Mouse (Mus musculus): ENCODE results near the gene Gm10570. TPM values are rescaled to one million over a fixed set of nuclear protein-coding genes. Genes with fewer than 3 reads are reported as not detected.

Gm10570 gene
- polyA plus RNA-seq, 1 experiment from 2014 or later: 1.4 TPM

DNA sequence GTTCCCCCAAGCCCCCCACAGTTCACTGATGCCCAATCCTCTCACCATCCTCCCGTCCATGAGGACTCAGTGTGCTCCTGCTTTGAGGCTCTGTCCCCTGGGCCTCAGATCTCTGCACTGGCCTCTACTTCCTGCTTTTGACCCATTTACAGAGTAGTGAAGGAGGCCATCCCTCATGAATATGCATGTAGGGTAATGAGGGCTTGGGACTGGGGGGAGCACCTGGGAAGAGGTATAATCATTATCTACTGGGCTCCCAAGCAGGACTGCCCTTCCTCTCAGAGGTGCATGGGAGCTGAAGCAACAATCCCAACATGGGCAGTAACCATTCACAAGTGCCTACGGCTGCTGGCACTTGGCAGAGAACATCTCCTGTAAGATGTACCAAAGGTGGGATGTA is 29.4 kb downstream of the Gm10570 start, which contains the start of gene Serinc2:
Gene Serinc2 (minus strand): TSS at position 101 of the 400 bp plus-strand sequence.
- H3K9me3 ChIP-seq: no peaks in the 10 kb centered on the region
- H3K4me2 ChIP-seq: no peak within 1 kb of the TSS
- H3K36me3 ChIP-seq (replicated peaks): no peaks in the 10 kb centered on the region
- H3K27me3 ChIP-seq (replicated peaks): no peaks in the 10 kb centered on the region
- H3K4me1 ChIP-seq: peaks cover 12% of the 10 kb centered on the region
- WGBS: 72% methylated on average over 2 of the region's 2 CpGs
- no peak within 1 kb of the TSS for H3K4me3 ChIP-seq
- no peak within 1 kb of the TSS for H3K9ac ChIP-seq
- ATAC-seq (replicated peaks): no peak
- no peak within 1 kb of the TSS for H3K27ac ChIP-seq

DNA sequence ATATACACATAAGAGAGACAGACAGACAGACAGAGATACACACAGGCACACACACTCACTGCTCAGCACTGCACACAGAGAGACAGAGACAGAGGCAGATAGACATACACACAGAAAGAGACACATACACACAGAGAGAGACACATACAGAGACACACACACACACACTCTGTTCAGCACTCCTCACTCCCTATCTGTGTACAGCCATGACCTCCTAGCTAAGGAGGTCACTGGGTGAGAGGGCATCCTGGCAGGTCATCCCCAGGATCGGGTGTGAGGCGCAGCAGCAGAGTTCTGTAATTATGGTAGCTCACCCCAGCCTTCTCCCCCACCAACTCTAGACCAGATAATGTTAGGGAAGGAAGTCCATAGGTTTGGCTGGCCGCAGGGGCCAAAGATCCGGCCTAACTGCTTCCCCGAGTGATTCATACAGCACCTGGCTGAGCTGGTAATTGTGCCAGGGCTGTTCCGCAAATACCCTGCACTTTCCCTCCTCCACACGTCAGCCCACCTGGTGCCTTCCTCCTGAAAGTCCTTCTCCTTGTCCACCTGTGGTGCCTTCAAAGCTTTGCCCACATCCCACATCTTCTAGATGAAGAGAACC is 31.8 kb downstream of the Gm10570 start:
- no peak for ATAC-seq (replicated peaks)
- no peaks in the 10 kb centered on the region for H3K9me3 ChIP-seq
- no peak overlapping the region for H3K4me3 ChIP-seq
- H3K9ac ChIP-seq: no peak overlapping the region
- WGBS: 72% methylated on average over 7 of the region's 7 CpGs
- H3K36me3 ChIP-seq (replicated peaks): no peaks in the 10 kb centered on the region
- H3K27ac ChIP-seq: no peak overlapping the region
- H3K4me2 ChIP-seq: no peak overlapping the region
- peaks cover 28% of the 10 kb centered on the region for H3K4me1 ChIP-seq
- no peaks in the 10 kb centered on the region for H3K27me3 ChIP-seq (replicated peaks)

DNA sequence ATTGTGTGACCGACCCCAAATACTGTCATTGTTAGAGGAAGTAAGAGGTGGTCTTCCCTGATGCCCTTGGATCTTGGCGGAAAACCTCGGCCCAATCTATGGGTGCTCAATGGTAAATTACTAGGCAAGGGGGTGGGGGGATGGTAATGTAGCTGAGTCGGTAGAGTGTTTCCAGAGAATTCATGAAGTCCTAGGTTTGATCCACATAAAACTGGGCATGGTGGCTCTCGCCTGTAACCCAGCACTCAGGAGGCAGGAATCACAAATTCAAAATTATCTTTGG is 32.7 kb downstream of the Gm10570 start:
- H3K36me3 ChIP-seq (replicated peaks): no peaks in the 10 kb centered on the region
- 0 out of 2 replicates have a peak, but pooled peaks have one; percentile 3 for ATAC-seq (replicated peaks)
- H3K27ac ChIP-seq: peak overlapping the region; percentile 97; the same call in 1 of the 2 replicates
- H3K4me3 ChIP-seq: peak overlapping the region; percentile 85
- H3K4me1 ChIP-seq: peaks cover 28% of the 10 kb centered on the region
- no peaks in the 10 kb centered on the region for H3K27me3 ChIP-seq (replicated peaks)
- H3K9ac ChIP-seq: peak overlapping the region; percentile 91
- no peaks in the 10 kb centered on the region for H3K9me3 ChIP-seq
- peak overlapping the region; percentile 86 for H3K4me2 ChIP-seq
- 23% methylated on average over 5 of the region's 5 CpGs for WGBS

DNA sequence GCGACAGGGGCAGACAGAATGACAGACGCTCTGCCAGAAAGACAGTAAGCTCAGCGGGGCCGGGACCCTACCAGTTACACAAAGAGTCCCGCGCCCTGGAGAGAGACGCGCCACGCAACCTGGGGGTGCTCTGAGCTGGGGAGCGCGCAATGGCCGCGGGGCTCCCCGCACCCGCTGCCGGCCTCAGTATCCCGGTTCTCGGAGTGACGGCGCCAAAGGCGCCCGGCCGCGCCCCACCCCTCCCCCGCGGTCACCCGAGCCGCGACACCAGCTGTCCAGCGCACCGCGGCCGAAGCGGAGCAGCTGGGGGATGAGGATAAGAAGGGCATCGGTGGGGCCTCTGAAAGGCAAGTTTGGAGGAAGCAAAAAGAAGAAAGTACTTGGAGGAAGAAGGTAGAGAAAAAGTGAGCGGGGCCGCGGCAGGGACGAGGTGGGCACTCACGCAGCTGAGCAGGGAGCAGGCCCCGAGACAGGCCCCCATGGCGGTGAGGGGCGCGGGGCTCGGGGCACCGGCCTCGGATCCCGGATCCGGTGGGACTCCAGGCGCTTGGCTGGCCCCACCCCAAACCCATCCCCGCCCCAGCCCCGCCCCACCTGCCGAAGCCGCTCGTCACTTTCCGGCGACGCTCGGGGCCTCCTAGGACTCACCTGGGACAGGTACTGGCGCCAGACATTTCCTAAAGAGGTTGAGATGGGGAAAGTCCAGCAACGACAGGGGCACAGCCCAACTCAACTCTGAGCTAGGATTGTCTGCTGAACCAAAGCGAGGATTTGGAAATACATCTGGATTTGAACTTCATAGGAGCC is 33.3 kb downstream of the Gm10570 start:
- Histone ChIP-seq H3K36me3 (replicated peaks) (no peaks in the 10 kb centered on the region), H3K27me3 (replicated peaks) (no peaks in the 10 kb centered on the region), H3K9me3 (no peaks in the 10 kb centered on the region), H3K4me2 (peak overlapping the region; percentile 86), H3K4me3 (peak overlapping the region; percentile 85), H3K9ac (peak overlapping the region; percentile 91), H3K27ac (peak overlapping the region; percentile 97), H3K4me1 (peaks cover 28% of the 10 kb centered on the region)
- peak; percentile 66 for ATAC-seq (replicated peaks)
- under 1% methylated on average over 61 of the region's 62 CpGs for WGBS

DNA sequence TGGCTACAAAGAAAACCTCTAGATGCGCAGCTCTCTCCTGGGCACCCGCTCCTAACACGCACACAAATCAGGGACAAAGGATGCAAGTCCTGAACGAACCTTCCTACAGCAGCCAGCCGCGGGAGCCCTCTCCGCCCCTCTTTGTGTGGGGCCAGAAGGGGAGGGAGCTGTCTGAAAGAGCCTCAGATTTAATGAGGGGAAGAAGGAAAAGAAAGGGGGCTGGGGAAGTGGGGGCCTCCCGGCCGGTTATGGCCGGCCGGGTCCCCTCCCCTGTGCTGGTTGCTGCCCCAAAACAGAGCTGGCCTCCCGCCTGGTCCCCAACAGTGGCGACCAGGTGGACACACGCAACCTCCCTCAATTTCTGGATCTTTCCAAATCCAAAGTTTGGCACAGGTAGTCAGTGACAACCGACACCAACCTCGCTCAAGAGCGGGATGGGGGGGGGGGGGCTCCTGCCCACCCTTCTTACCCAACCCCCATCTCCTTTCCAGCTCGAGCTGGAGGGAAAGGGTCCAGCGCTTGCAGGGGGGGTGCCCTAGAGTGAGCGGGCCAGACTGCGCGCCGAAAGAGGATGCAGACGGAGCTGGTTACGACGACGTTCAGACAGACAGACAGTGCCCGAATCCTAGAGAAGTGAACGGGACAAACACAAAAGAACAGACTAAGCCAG is 34.0 kb downstream of the Gm10570 start:
- Histone ChIP-seq H3K36me3 (replicated peaks) (no peaks in the 10 kb centered on the region), H3K27ac (peak overlapping the region; percentile 97), H3K4me2 (peak overlapping the region; percentile 86), H3K27me3 (replicated peaks) (no peaks in the 10 kb centered on the region), H3K4me1 (peaks cover 28% of the 10 kb centered on the region), H3K9me3 (no peaks in the 10 kb centered on the region), H3K9ac (peak overlapping the region; percentile 91), H3K4me3 (peak overlapping the region; percentile 85)
- peak; percentile 78 for ATAC-seq (replicated peaks)
- WGBS: under 1% methylated on average over 29 of the region's 29 CpGs

DNA sequence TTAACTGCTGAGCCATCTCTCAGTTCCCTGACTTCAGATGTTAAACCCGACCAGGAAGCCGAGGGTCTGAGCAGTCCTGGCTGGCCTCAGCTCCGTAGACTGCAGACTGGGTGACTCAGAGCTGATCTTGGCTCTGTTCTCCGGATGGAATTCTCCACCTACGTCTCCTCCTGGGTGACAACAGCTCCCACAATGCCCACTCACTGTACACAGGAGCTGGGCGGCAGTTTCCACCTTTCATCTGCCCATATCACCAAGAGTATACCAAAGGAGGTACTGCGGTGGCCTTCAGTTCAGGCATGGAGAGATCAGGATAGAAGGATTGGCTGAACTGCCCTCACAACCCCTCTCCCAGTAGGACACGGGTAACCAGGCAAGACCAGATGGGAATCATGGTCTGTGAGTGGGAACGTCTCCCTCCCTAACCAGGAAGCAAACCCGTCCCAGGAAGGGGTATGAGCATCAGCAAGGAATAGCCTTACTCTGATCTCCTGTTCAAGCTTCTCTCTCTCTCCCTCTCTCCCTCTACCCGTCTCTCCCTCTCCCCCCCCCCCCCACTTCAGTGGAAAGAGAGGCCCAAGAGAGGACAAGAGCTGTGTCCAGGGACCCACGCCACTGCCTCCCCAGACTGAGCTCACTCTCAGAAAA is 34.7 kb downstream of the Gm10570 start:
- peak overlapping the region; percentile 91 for H3K9ac ChIP-seq

DNA sequence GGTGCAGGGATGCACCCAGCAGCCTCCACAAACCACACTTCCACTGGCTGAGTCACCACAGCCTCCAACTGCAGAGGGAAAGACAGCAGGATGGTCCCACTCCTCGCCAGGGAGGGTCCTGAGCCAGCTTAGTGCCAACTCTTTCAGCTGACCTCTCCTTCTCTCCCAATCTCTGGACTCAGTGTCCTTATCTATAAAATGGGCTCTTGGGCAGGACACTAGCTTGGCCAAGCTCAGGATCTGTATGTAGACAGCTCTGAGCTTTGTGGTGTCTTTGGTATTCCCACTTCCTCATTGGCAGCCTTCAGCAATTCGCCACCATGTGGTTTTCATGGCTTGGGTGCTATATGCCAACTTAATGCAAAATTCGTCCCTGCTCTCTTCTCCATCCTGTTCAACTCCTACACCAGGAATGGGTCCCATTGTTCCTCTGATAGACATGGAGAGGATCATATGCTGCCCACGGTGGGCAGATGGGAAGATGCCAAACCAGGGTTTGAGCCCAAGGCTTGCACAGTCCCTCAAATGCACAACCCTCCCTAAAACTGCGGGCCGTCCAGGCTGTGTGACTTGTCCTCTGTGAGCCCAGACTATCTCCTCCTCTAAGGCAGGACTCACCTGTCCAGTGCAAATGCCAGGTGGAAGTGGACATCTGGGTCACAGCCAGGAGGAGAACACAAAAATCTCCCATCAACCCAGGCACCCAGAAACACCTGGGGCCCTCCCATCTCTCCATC is 37.7 kb downstream of the Gm10570 start:
- Histone ChIP-seq H3K9ac (no peak overlapping the region), H3K4me1 (peaks cover 26% of the 10 kb centered on the region), H3K27ac (no peak overlapping the region; the same call in 1 of the 2 replicates), H3K27me3 (replicated peaks) (no peaks in the 10 kb centered on the region), H3K36me3 (replicated peaks) (no peaks in the 10 kb centered on the region), H3K4me3 (no peak overlapping the region), H3K9me3 (no peaks in the 10 kb centered on the region), H3K4me2 (no peak overlapping the region)
- ATAC-seq (replicated peaks): no peak
- WGBS: 93% methylated on average over 6 of the region's 6 CpGs

More for the DNA sequence above, 34.7 kb downstream of the Gm10570 start:
- Histone ChIP-seq H3K27me3 (replicated peaks) (no peaks in the 10 kb centered on the region), H3K36me3 (replicated peaks) (no peaks in the 10 kb centered on the region), H3K4me2 (peak overlapping the region; percentile 86), H3K27ac (peak overlapping the region; percentile 97), H3K9me3 (no peaks in the 10 kb centered on the region), H3K4me3 (peak overlapping the region; percentile 85), H3K4me1 (peaks cover 28% of the 10 kb centered on the region)
- 3% methylated on average over 11 of the region's 12 CpGs for WGBS
- ATAC-seq (replicated peaks): peak; percentile 57

DNA sequence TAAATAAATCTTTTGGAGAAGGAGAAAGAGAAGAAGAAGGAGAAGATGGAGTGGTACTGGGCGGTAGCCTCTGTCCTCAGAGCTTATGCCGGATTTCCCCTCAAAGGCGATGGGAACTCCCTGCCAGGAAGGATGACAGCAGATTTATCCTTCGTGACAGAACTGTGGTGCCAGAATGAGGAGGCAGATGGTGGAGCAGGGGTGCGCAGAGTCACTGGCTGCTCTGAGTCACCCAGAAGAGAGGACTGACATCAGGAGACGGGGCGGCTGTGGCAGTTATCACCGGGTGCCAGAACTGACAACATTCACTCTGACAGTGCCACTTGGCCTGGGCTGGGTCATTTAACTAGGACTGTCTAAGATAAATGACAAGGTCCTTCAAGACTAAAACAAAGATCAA is 38.4 kb downstream of the Gm10570 start:
- no peak for ATAC-seq (replicated peaks)
- no peak overlapping the region for H3K9ac ChIP-seq
- H3K4me1 ChIP-seq: peaks cover 23% of the 10 kb centered on the region
- no peaks in the 10 kb centered on the region for H3K36me3 ChIP-seq (replicated peaks)
- no peak overlapping the region for H3K27ac ChIP-seq
- 77% methylated on average over 8 of the region's 8 CpGs for WGBS
- H3K27me3 ChIP-seq (replicated peaks): no peaks in the 10 kb centered on the region
- H3K4me2 ChIP-seq: no peak overlapping the region
- no peak overlapping the region for H3K4me3 ChIP-seq
- no peaks in the 10 kb centered on the region for H3K9me3 ChIP-seq

DNA sequence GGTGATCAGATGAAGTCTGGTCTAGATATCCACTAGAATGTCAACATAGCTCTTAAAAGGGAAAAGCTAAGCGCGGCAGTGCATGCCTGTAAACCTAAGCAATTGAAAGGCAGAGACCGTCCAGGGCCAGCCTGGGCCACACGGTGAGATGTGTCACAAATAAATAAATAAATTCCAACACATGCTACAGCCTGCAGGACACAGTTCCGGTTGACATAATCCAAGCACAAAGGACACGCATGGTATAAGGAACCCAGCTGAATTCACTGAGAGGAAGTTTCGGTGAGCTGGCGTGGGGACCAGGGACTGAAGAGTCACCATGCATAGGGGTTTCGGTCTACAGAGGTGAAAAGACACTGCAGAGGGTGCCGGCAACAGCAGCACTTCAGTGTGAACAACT is 39.7 kb downstream of the Gm10570 start:
- H3K9me3 ChIP-seq: no peaks in the 10 kb centered on the region
- no peak overlapping the region for H3K4me2 ChIP-seq
- peaks cover 31% of the 10 kb centered on the region for H3K4me1 ChIP-seq
- no peak overlapping the region for H3K27ac ChIP-seq
- no peaks in the 10 kb centered on the region for H3K36me3 ChIP-seq (replicated peaks)
- H3K4me3 ChIP-seq: no peak overlapping the region
- no peaks in the 10 kb centered on the region for H3K27me3 ChIP-seq (replicated peaks)
- WGBS: 89% methylated on average over 10 of the region's 10 CpGs
- ATAC-seq (replicated peaks): no peak
- H3K9ac ChIP-seq: no peak overlapping the region

DNA sequence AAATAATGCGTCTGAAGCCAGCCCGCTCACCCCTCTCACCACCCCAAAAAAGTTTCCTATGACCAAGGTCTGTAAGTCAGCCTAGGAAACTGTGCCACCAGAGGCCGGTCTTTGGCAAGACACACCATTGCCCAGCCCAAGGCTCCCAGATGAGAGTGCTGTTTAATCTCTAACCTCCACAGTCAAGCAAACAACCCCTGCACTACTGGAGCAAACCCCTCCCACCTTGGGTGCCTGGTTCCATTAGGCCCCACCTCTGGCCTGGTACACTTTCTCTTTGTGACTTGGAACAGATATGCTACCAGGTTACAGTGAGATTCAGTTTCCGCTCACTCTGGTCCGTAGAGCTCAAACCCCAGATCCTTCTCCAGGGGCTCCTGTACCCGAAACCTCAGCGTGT is 41.4 kb downstream of the Gm10570 start:
- peaks cover 18% of the 10 kb centered on the region; the same call in 1 of the 2 replicates for H3K4me1 ChIP-seq
- no peak overlapping the region for H3K27ac ChIP-seq
- H3K9me3 ChIP-seq: no peaks in the 10 kb centered on the region
- ATAC-seq (replicated peaks): no peak
- WGBS: 79% methylated on average over 7 of the region's 7 CpGs
- no peak overlapping the region for H3K4me3 ChIP-seq
- H3K27me3 ChIP-seq (replicated peaks): no peaks in the 10 kb centered on the region
- no peak overlapping the region for H3K9ac ChIP-seq
- no peak overlapping the region for H3K4me2 ChIP-seq
- H3K36me3 ChIP-seq (replicated peaks): peaks cover 8% of the 10 kb centered on the region

DNA sequence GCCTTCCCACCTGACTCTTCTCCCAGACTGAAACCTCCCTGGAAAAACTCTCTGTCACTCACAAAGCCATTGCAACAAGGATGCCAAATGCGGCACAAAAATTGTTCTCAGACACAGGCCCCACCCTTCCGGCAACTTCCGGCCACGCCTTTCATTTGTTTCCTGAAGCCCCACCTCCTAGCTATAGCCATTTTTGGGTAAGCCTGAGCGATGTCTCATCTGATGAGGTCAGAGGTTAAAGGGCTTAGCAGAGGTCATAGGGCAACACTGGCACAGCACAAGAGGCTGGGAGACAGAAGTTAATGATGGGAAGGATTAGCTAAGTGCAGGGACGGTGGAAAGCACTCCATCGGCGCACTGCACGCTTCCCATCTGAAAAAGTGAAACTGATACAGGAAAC is 41.9 kb downstream of the Gm10570 start:
- no peak overlapping the region for H3K4me3 ChIP-seq
- 47% methylated on average over 9 of the region's 9 CpGs for WGBS
- peaks cover 18% of the 10 kb centered on the region; the same call in 1 of the 2 replicates for H3K4me1 ChIP-seq
- H3K27ac ChIP-seq: no peak overlapping the region
- H3K4me2 ChIP-seq: no peak overlapping the region
- H3K36me3 ChIP-seq (replicated peaks): peaks cover 9% of the 10 kb centered on the region
- H3K9me3 ChIP-seq: no peaks in the 10 kb centered on the region
- ATAC-seq (replicated peaks): no peak
- no peaks in the 10 kb centered on the region for H3K27me3 ChIP-seq (replicated peaks)
- H3K9ac ChIP-seq: no peak overlapping the region
